Mouse (Mus musculus): ENCODE data around the gene Slc25a10. TPM values are rescaled to one million over a fixed set of nuclear protein-coding genes. Genes with fewer than 3 reads are reported as not detected.
"Not testable (repeated sequence)": the region's sequence is repeated elsewhere in the genome, so short reads cannot be mapped to it uniquely, and the experiment has no call there.

The Slc25a10 gene
- total RNA-seq, 2 experiments from 2014 or later = 105 to 115 TPM

DNA sequence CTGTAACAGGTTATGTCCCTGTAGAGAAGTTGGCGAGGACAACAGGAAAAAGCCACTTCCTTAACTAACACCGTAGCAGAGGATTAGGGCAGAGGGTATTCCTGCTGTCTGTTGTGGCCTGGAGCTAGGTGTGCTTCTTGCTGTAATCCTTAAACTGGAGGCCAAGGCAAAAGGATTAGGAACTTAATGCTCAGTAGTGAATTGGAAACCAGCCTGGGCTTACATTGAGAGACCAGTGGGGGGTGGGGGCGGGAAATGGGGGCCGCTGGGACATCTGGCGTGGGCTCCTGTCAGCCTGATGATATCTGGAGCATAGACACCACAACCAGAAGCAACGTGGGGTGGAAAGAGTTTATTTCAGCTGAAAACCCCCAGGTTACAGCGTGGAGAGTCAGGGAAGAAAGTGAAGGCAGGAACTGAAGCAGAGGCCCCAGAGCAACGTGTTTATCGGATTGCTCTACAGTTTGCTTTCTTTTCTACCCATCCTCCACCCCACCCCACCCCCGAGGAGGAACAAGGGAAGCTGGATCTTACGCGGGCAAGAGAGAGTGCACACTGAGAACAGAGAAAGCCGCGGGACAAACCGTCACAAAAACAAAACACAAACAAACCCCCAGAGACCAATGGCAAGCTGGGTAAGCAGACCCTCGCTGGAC lies 18.9 kb downstream of the Slc25a10 start:
- no peak for DNase-seq

DNA sequence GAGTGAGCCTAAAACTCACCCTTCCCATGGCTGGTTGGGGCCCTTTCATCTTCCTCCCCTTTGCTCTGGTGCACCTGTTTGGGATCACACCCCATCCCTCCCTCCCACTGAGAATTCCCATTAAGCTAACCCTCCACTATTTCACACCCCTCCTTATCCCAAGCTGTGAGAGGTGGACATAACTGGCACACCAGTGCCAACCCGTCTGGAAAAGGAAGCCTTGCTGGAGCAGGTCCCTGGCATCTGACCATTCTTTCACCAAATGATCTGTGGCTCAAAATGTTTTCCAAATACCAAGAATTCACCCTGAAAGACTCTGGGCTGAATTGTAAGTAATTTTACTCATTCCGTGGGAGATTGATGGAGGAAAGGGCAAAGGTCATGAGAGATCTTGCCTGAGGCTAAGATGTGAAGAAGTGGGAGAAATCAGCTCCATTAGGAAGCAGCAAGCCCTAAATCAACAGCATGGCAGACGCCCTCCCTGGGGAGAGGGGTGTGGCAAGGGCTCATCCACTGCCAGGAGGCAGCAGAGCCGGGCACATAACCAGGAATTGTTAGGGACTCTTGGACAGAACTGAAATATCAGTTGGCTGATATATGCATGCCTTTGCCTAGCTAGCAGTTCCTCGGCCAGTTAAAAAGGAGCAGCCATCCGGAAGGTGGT lies 21.3 kb downstream of the Slc25a10 start:
- peak in 1 of 2 experiments; percentile 44 for DNase-seq

DNA sequence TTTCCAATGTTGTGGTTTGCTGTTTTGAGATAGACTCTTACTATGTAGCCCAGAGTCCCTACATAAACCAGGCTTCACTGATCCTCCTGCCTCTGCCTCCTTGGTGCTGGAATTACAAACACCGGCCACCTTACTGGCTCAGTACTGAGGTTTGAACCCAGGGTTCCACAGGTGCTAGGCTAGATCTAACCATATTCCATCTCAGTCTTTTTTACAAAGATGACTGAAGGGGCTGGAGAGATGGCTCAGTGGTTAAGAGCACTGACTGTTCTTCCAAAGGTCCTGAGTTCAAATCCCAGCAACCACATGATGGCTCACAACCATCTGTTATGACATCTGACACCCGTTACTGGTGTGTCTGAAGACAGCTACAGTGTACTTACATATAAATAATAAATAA lies 22.6 kb downstream of the Slc25a10 start:
- not testable (repeated sequence) for DNase-seq

DNA sequence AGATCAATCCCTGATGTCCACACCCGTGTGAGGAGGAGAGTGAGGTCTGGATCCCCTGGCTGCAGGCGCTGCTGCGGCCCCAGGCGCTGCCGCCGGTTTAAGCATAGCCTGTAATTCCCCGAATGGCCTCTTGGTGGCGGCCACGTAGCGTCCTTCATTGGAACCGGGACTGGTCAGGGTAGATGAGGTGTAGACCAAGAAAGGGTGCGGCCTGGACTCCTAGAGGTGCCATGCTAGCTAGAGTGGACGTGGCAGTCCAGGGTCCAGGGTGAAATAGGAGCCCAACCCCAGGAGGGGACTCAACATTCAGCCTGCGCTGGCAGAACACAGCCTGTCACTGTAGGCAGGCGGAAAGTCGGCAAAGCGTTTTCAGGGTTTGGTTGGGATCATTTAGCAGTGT lies 24.0 kb downstream of the Slc25a10 start:
- peak; percentile 89 to 90 for DNase-seq

DNA sequence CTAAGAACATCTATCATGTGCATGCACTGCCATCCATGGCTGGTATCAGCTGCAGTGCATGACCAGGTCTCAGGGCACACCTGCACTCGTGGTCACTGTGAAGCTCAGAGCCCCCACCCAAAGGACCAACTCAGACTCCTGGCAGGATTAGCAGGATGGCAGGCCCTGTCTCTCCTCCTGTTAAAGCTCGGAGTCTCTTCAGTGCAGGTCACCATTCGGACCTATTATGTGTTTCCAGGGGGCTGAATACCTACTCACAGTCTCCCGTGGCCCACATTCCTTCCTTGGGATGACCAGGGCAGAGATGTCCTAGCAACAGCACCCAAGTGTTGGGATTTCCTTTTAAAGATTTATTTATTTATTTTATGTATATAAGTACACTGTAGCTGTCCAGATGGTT lies 25.5 kb downstream of the Slc25a10 start:
- DNase-seq = no peak

DNA sequence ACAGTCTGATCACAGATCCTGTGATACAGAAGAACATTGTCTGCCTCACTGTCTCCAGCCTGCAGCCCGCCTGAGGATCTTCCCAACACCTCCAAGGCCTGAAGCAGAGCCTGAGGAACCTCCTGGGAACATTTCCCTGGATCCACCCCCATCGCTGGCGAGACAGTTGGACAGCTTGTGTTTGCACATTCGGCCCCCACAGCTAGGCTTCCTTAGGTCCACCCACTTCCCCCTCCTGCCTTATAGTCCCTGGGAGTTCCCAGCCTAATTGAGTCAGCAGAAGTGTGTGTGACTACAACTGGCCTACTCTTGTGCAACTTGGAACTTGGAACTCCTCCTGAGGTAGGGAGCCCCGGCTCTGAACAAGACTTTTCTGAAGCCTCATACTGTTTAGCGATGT lies 26.4 kb downstream of the Slc25a10 start:
- DNase-seq = peak in 1 of 2 experiments; percentile 48

DNA sequence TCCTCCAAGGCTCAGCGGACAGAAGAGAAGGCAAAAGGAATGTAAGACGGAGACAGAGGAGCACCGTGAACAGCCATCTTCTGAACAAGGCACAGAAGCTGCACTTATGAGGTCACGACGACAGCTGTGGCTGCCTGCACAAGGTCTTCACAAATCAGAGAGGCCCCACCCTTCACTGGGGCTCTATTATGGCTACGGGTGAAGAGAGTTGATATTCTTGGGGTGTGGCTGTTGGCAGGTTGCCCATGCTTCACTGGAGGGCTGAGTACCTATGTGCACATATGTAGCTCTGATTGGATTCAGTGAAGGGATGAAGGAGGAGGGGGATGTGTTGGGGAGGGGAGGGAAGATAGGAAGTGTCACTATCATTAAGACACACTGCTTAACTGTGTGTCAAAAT lies 26.9 kb downstream of the Slc25a10 start:
- DNase-seq = no peak

DNA sequence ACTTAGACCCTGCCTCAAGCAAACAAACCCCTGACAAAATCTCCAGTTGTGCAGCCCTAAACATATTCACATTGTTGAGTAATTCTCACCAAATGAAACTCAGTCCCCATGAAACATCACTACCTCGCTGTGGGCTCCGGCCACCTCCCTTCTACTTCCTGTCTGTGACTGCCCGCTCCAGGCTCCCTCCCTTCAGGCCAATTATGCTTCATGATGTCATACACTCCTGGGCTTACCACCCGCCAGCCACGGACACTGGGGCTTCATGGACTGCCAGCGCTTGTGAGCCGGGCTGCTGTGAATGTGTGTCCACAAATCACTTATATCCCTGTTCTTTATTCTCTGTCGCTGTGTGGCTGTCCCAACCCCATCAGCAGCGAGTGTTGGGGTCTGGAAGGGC lies 28.1 kb downstream of the Slc25a10 start:
- peak; percentile 47 to 58 for DNase-seq

DNA sequence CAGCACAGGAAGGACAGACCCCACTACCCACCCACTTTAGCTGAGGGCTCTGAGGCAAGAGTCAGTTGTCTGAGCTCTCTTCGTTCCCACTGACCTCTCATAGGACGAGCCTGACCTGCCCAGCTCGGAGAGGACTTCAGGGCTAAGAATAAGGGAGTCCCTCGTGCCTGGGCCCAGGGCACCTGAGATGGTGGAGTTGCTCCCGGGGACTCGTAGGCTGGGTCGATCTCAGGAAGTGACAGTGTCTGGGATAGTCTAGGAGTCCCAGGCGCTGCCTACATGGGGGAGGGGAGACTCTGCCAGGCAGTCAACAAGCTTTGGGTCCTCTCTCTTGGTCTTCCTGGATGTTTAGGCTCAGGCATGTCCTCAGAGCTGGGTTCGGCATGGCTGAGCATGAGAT lies 28.9 kb downstream of the Slc25a10 start:
- DNase-seq = no peak

DNA sequence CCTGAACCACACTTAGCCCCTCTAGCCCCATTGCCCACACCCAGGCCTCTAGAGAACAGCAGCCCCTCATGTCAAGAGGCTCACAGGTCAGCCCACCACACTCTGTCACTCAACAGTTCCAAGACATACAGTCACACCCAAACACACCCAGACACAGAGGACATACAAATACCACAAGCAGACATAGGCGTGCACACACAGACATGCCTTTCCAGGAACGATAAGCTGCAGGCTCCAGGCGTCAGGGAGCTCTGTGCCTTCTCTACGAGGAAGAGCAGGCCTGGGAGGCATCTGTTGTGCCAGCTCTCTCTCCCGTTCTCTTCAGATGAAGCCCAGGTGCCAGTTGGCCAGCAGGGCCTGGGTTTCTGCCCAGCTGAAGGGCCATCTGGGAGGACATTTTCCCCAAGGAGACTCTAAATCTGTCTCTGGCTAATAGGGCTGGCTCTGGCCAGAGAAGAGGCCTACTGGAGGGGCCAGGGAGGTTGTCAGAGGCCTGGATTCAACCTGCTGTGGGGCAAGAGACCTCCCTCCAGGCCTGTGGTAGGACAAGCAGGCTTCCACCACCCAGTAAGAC lies 29.4 kb downstream of the Slc25a10 start:
- peak in 1 of 2 experiments; percentile 45 for DNase-seq

DNA sequence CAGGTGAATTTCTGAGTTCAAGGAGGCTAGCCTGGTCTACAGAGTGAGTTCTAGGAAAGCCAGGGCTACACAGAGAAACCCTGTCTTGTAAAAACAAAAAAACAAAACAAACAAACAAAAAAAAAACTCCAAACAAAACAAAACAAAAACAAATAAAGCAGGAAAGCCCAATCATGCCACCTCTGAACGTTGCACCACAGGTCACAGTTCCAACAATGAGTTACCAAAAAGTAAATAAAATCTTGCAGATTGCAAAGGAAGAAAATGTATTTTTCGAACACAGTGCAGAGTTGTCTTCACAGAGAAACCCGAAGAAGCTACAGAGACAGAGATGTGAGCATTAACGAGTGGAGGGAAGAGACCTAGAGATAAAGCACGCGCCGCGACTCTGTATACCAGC lies 30.9 kb downstream of the Slc25a10 start:
- no peak for DNase-seq

DNA sequence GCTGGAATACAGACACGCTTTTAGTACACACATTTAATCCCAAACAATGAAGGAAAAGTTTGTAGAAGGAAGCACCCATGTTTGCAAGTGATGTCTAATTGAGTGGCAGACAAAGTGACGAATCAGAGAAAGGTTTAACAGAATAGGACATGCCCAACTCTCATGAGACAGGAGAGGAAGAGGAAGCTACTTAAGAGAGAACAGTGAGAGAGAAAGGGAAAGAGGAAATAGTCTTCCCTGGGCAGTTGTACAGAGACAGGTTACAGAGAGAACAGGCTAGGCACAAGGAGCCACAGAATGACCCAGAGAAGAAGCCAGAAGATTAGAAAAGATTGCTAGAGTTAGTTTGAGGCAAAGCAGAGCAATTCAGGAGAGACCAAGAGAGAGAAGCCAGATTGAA lies 34.3 kb downstream of the Slc25a10 start:
- DNase-seq = no peak

DNA sequence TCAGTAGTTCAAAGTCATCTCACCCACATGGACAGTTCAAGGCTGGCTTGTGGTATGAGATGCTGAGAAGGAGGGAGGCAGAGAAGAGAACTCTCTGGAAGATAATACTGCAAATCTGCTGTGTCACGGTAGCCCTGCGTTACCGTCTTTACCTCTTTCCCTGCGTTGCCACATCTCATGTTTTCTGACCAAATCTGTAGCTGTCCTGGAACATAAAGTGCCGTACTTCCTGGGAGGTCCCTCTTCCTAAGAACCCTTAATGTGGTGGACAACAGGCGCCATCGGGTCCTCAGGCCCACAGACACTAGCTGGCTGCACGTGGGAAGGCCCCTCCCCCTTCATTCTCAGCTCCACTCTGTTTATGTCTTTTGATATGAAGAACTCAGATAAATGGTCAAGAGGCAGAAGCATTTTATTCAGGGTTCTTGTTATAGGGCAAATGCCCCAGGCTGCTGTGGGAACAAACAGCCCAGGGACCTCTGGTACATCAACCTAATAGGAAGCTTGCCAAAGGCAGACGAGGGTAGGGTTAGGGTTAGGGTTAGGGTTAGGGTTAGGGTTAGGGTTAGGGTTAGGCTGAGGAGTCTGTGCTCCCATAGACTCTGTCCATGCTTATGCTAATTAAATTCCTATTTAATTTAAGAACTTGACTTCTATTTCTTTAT lies 36.2 kb downstream of the Slc25a10 start:
- DNase-seq = no peak

DNA sequence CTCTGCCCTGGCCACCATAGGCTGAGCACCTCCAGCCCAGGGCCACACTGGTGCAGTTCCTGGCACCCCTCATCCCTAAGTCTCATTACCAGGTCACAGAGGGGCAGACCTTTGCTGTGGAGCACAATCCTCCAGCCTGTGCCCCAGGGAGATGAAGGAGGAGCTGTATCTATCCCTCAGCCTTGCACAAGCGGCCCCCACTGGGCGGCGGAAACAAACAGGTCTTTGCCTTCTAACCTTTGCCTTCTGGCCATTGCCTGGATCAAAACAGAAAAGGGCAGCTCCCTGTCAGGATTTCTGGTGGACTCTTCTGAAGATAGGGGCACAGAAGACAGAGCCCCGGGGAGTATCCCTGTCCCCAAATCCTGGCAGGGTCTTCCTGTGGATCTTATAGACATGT lies 37.3 kb downstream of the Slc25a10 start:
- DNase-seq = no peak

DNA sequence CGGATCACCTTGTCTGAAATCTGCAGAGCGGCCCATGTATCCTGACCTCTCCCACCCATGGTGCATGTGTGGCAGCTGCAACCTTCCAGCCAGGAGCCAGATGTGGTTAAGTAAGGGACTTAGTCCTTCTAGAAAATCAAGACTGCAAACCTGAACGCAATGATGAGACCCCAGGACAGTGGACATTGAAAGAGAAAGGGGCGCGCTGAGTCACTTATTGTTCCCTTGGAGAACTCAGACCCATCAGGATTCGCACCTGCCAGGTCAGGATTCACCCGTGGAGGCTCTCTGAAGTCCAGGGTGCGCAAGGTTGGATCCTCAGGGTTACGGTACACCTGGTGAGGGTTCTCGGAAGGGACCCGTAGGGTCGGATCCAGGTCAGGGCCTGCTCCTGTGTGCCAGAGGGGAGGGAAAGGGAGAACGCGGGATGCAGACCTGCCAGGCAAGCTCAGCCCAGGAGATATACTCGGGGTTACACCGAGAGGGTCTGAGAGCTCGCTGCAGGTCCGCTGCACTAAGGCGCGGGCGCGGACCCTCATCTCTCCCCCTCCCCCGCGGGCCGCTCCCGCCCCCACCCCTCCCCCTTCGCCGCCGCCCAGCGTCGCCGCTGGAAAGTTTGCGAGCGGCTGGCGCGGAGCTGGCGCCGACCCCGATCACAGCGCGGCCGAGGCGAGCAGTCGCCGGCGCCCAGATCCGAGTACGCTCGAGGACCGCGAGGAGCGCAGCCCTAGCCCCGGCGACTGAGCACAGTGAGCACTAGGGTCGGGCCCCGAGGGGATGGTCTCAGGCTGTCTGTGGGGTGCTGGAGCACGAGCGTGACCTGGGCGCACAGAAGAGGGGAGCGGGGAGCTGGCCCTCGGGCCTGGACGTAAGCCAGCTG lies 38.7 kb downstream of the Slc25a10 start, which contains the start of gene Gcgr:
Gene Gcgr (plus strand): TSS at position 615 of the 880 bp plus-strand sequence.
- DNase-seq = no peak

DNA sequence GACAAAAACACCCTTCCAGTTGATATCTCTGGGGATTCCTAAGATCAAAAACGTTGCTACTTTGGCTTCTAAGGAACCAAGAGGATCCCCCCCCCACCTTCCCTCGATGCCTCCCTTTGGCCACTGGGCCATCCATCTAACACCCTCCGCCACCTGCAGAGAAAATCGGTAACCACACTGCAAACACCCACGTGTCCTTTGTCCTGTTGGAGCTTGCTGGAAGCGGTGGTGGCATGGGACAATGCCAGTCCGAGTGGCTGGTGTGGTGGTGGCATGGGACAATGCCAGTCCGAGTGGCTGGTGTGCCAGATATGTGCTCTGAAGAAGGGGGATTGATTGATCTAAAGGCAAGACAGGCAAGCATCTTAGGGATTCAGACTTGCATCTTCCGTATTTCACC lies 40.0 kb downstream of the Slc25a10 start:
- DNase-seq = no peak

DNA sequence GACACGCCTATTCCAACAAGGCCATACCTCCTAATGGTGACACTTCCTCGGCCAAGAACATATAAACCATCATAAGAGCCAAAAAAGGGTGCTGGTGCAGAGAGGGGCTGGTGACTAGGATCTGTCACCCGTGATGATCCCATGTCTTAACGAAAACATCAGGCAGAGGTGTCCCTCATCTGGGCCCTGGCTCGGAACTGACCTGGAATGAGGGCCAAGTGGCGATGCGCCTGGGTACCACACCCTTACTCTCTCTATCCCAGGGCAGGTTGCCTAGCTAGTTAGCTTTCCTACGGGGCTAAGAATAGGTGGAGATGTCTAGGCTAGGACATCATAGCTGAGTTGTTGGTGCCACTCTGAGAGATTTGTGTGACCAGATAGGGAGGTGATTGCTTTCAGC lies 42.5 kb downstream of the Slc25a10 start:
- no peak for DNase-seq

DNA sequence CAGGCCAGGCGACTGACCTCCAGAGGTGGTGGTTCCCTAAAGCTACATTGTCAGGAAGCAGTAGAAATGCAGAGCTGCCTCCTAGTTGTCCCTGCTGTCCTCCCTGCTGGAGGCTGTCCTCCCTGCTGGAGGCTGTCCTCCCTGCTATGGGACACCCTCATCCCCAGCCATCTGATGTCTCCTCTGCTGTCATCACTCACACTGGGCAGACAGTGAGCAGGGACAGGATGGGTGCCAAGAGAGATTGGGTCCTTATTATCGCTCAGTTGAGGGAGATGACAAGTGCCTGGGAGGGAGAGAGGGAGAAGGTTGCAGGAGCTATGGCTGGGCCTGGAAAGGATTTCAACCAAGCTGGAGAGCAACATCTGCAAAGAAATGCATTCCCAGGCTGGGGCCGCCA lies 43.5 kb downstream of the Slc25a10 start:
- DNase-seq = no peak

DNA sequence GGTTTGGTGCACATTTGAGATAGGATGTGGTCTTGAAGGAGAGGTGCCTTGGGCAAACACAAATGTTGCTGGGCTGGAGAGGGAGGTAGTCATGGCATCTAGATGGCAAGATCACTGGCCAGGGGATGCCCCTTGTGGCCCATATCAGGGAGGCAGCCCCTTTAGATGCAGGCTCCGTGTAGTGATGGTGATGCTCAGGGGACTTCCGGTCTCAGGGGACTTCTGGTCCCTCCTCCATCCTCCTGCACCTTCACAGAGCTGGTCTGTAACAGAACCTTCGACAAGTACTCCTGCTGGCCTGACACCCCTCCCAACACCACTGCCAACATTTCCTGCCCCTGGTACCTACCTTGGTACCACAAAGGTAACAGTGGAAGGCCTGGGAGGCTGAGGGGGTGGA lies 44.2 kb downstream of the Slc25a10 start:
- DNase-seq = no peak

DNA sequence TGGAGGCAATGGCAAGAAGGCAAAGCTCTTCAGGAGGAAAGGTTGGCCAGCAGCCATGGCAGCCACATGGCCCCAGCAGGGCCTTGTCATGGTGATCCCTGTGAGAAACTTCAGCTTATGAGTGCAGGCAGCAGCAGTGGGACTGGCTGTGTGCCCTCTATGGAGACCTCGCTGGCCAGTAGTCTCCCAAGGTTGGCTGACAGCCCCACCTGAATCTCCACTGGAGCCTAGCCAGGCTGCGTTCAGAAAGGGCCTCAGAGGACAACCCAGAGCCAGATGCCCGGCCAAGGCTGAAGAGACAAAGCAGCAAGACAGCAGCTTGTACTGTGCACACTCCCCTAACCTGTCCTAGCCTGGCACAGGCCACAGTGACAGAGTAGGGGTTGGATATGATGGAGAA lies 46.8 kb downstream of the Slc25a10 start:
- peak; percentile 45 to 76 for DNase-seq

DNA sequence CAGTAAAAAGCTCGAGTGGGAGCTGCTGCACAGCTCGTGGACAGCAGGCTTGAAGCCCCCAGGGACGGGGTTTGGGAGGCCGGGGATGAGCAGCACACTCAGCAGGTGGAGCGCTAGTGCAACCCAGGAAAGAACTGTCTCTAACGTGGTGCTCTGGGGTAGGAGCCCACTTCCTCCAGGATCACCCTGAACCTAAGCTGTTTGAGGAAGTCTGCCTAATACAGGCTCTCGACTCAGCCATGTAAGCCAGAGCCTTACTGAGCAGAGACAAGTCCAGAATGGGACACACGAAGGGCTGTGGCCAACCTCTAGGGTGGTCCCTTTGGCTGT lies 47.3 kb downstream of the Slc25a10 start:
- no peak for DNase-seq

All from adrenal gland, postnatal 36 days (tissue).